Mouse (Mus musculus) lung, postnatal 4 days (tissue): ENCODE results near the gene Gm7942.
"Not testable (repeated sequence)": the region's sequence is repeated elsewhere in the genome, so short reads cannot be mapped to it uniquely, and the experiment has no call there.

Experiments used
- DNase-seq, 2 experiments: peaks; one replicate each; pipeline ENCODE4 v3.0.0; 2021

Gm7942 gene

DNA sequence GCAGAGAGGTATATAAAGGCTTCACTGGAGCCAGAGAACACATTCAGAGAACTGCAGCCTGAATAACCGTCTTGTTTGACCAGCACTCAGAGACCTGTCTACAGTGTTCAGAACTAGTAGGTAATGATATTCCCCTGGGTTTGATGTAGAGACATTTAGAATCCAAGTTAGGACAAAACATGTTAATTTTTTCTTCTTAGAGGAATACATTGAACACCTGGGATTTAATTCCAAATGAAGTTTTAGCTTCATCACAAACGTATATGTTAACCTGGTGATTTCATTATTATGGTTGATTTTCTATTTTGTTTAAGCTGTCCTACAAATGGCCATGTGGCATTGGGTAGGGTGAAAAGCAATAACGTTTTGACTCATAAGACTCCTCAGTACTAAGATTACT lies at the start of gene Gm7942:
Gene Gm7942, plus strand, starts transcription at position 301 of the 400 bp plus-strand sequence.
- DNase-seq: not testable (repeated sequence)
